Mouse (Mus musculus) liver, embryonic 15.5 days (tissue): ENCODE data around the gene Ifi206. TPM values are rescaled to one million over a fixed set of nuclear protein-coding genes. Genes with fewer than 3 reads are reported as not detected.

ENCODE experiments used
- ATAC-seq: fragments of 200-750 bp; cut with Nextera tagmentation; 2 replicates; pipeline ENCODE4 v1.8.0; 2017; ENCODE audit warnings: moderate number of reproducible peaks, mild to moderate bottlenecking, moderate library complexity; ENCODE audit not compliant: insufficient read depth
- H3K27ac ChIP-seq: fragments of 300-500 bp; sonication (generic); replicated peaks from 2 replicates; pipeline ENCODE4 v1.5.1; 2015; ENCODE audit warnings: mild to moderate bottlenecking, inconsistent platforms
- H3K27me3 ChIP-seq: fragments of 300-500 bp; sonication (generic); 2 replicates; pipeline ENCODE4 v1.6.1; 2015; ENCODE audit warnings: mild to moderate bottlenecking, inconsistent platforms
- H3K36me3 ChIP-seq: fragments of 300-500 bp; sonication (generic); replicated peaks from 2 replicates; pipeline ENCODE4 v1.6.1; 2015; ENCODE audit warnings: moderate library complexity, mild to moderate bottlenecking, inconsistent platforms
- H3K4me1 ChIP-seq: fragments of 300-500 bp; sonication (generic); replicated peaks from 2 replicates; pipeline ENCODE4 v1.6.1; 2015; ENCODE audit warnings: inconsistent platforms
- H3K4me2 ChIP-seq: fragments of 300-500 bp; sonication (generic); 2 replicates; pipeline ENCODE4 v1.6.1; 2015; ENCODE audit warnings: moderate library complexity, mild to moderate bottlenecking, inconsistent platforms
- H3K4me3 ChIP-seq: fragments of 300-500 bp; sonication (generic); replicated peaks from 2 replicates; pipeline ENCODE4 v1.5.1; 2015; ENCODE audit warnings: mild to moderate bottlenecking, inconsistent platforms
- H3K9ac ChIP-seq: fragments of 300-500 bp; sonication (generic); 2 replicates; pipeline ENCODE4 v1.6.1; 2015; ENCODE audit warnings: moderate library complexity, mild to moderate bottlenecking, inconsistent platforms
- H3K9me3 ChIP-seq: fragments of 300-500 bp; sonication (generic); replicated peaks from 2 replicates; pipeline ENCODE4 v1.6.1; 2016; ENCODE audit warnings: inconsistent platforms
- WGBS: fragments of 180-500 bp; shearing (Covaris S2); methylation state at CpG from one replicate; pipeline ENCODE4 v1.1.7; 2015; ENCODE audit warnings: mixed read lengths; ENCODE audit not compliant: insufficient replicate concordance; 5-methylcytosine and 5-hydroxymethylcytosine counted together
- polyA plus RNA-seq: library from polyadenylated mRNA; unstranded; fragments of >200 nt; fragmentation: Nextera tagmentation; extraction: Ambion mirVana; gene quantifications from 2 replicates; pipeline ENCODE4 v1.2.1, GENCODE M21; 2015

The Ifi206 gene
- polyA plus RNA-seq, 1 experiment from 2014 or later, result 0.10 TPM

GRCm38 (mm10) chr1:173447067-173447466, 43.8 kb downstream of the Ifi206 start:
- no peak for ATAC-seq
- H3K4me3 ChIP-seq, result no peak overlapping the region
- H3K27me3 ChIP-seq, result no peaks in the 10 kb centered on the region
- H3K4me2 ChIP-seq, result no peak overlapping the region
- 40% methylated on average over 4 of the region's 4 CpGs for WGBS
- H3K9me3 ChIP-seq, result no peaks in the 10 kb centered on the region
- H3K27ac ChIP-seq, result no peak overlapping the region
- H3K9ac ChIP-seq, result no peak overlapping the region
- H3K36me3 ChIP-seq, result no peaks in the 10 kb centered on the region
- H3K4me1 ChIP-seq, result no peaks in the 10 kb centered on the region

GRCm38 (mm10) chr1:173443061-173443460, 47.8 kb downstream of the Ifi206 start:
- Histone ChIP-seq H3K4me2 (no peak overlapping the region), H3K27me3 (no peaks in the 10 kb centered on the region), H3K9me3 (no peaks in the 10 kb centered on the region), H3K27ac (no peak overlapping the region), H3K9ac (no peak overlapping the region), H3K36me3 (no peaks in the 10 kb centered on the region), H3K4me1 (no peaks in the 10 kb centered on the region; the same call in 1 of the 2 replicates), H3K4me3 (no peak overlapping the region)
- ATAC-seq, result no peak
- WGBS, result 71% methylated on average over 1 of the region's 1 CpGs

- no peaks in the 10 kb centered on the region for H3K36me3 ChIP-seq
- H3K27me3 ChIP-seq, result no peaks in the 10 kb centered on the region
- no peak overlapping the region for H3K9ac ChIP-seq
- ATAC-seq, result no peak
- H3K4me1 ChIP-seq, result no peaks in the 10 kb centered on the region; the same call in 1 of the 2 replicates
- no peak overlapping the region for H3K4me3 ChIP-seq
- 7% methylated on average over 4 of the region's 4 CpGs for WGBS
- H3K4me2 ChIP-seq, result no peak overlapping the region
- no peaks in the 10 kb centered on the region for H3K9me3 ChIP-seq
- no peak overlapping the region for H3K27ac ChIP-seq
Observed at GRCm38 (mm10) chr1:173441210-173441609, 49.6 kb downstream of the Ifi206 start.

GRCm38 (mm10) chr1:173440681-173441080, 50.2 kb downstream of the Ifi206 start:
- no peak for ATAC-seq
- Histone ChIP-seq H3K9me3 (no peaks in the 10 kb centered on the region), H3K27ac (no peak overlapping the region), H3K9ac (no peak overlapping the region), H3K4me2 (no peak overlapping the region), H3K36me3 (no peaks in the 10 kb centered on the region), H3K4me1 (no peaks in the 10 kb centered on the region; the same call in 1 of the 2 replicates), H3K4me3 (no peak overlapping the region), H3K27me3 (no peaks in the 10 kb centered on the region)
- 6% methylated on average over 1 of the region's 1 CpGs for WGBS

- Histone ChIP-seq H3K9ac (no peak overlapping the region), H3K4me3 (no peak overlapping the region), H3K27me3 (no peaks in the 10 kb centered on the region), H3K4me1 (no peaks in the 10 kb centered on the region; the same call in 1 of the 2 replicates), H3K27ac (no peak overlapping the region), H3K36me3 (no peaks in the 10 kb centered on the region), H3K4me2 (no peak overlapping the region), H3K9me3 (no peaks in the 10 kb centered on the region)
- WGBS, result 39% methylated on average over 6 of the region's 6 CpGs
- ATAC-seq, result no peak
Observed at GRCm38 (mm10) chr1:173437161-173437953, 53.5 kb downstream of the Ifi206 start.

GRCm38 (mm10) chr1:173432411-173432810, 58.4 kb downstream of the Ifi206 start:
- no peak for ATAC-seq
- 61% methylated on average over 2 of the region's 2 CpGs for WGBS
- H3K4me2 ChIP-seq, result no peak overlapping the region
- no peaks in the 10 kb centered on the region for H3K9me3 ChIP-seq
- H3K4me1 ChIP-seq, result no peaks in the 10 kb centered on the region
- no peak overlapping the region for H3K4me3 ChIP-seq
- no peaks in the 10 kb centered on the region for H3K36me3 ChIP-seq
- H3K9ac ChIP-seq, result no peak overlapping the region
- H3K27me3 ChIP-seq, result no peaks in the 10 kb centered on the region
- H3K27ac ChIP-seq, result no peak overlapping the region

GRCm38 (mm10) chr1:173429995-173430699, 60.7 kb downstream of the Ifi206 start:
- no peaks in the 10 kb centered on the region for H3K27me3 ChIP-seq
- H3K9ac ChIP-seq, result no peak overlapping the region
- no peak for ATAC-seq
- no peak overlapping the region for H3K4me2 ChIP-seq
- no peak overlapping the region for H3K27ac ChIP-seq
- H3K9me3 ChIP-seq, result no peaks in the 10 kb centered on the region
- 65% methylated on average over 5 of the region's 5 CpGs for WGBS
- H3K36me3 ChIP-seq, result no peaks in the 10 kb centered on the region
- H3K4me3 ChIP-seq, result no peak overlapping the region
- peaks cover 5% of the 10 kb centered on the region; the same call in 1 of the 2 replicates for H3K4me1 ChIP-seq

- H3K27me3 ChIP-seq, result no peaks in the 10 kb centered on the region
- no peak; the same call in 1 of the 2 replicates for ATAC-seq
- no peak overlapping the region for H3K9ac ChIP-seq
- no peaks in the 10 kb centered on the region for H3K9me3 ChIP-seq
- WGBS, result 66% methylated on average over 8 of the region's 8 CpGs
- H3K4me3 ChIP-seq, result no peak overlapping the region
- no peak overlapping the region for H3K4me2 ChIP-seq
- H3K36me3 ChIP-seq, result no peaks in the 10 kb centered on the region
- peaks cover 5% of the 10 kb centered on the region; the same call in 1 of the 2 replicates for H3K4me1 ChIP-seq
- H3K27ac ChIP-seq, result no peak overlapping the region
Observed at GRCm38 (mm10) chr1:173427385-173427784, 63.5 kb downstream of the Ifi206 start.

GRCm38 (mm10) chr1:173426345-173426744, 64.5 kb downstream of the Ifi206 start:
- Histone ChIP-seq H3K4me3 (no peak overlapping the region), H3K4me1 (peaks cover 5% of the 10 kb centered on the region; the same call in 1 of the 2 replicates), H3K27me3 (no peaks in the 10 kb centered on the region), H3K9ac (no peak overlapping the region), H3K36me3 (no peaks in the 10 kb centered on the region), H3K4me2 (no peak overlapping the region), H3K27ac (no peak overlapping the region), H3K9me3 (no peaks in the 10 kb centered on the region)
- 46% methylated on average over 2 of the region's 2 CpGs for WGBS
- ATAC-seq, result no peak

GRCm38 (mm10) chr1:173420374-173420773, 70.5 kb downstream of the Ifi206 start:
- no peaks in the 10 kb centered on the region for H3K27me3 ChIP-seq
- H3K4me3 ChIP-seq, result no peak overlapping the region
- ATAC-seq, result no peak
- no peaks in the 10 kb centered on the region for H3K36me3 ChIP-seq
- H3K9me3 ChIP-seq, result no peaks in the 10 kb centered on the region
- H3K4me1 ChIP-seq, result no peaks in the 10 kb centered on the region
- H3K4me2 ChIP-seq, result no peak overlapping the region
- no peak overlapping the region for H3K27ac ChIP-seq
- H3K9ac ChIP-seq, result no peak overlapping the region
- WGBS, result 18% methylated on average over 6 of the region's 6 CpGs

GRCm38 (mm10) chr1:173418936-173419621, 71.8 kb downstream of the Ifi206 start:
- Histone ChIP-seq H3K9me3 (no peaks in the 10 kb centered on the region), H3K27me3 (no peaks in the 10 kb centered on the region), H3K4me3 (no peak overlapping the region), H3K27ac (0 out of 2 replicates have a peak overlapping the region, but pooled peaks have one; percentile 24), H3K36me3 (no peaks in the 10 kb centered on the region), H3K4me2 (no peak overlapping the region), H3K9ac (no peak overlapping the region), H3K4me1 (no peaks in the 10 kb centered on the region)
- 66% methylated on average over 1 of the region's 1 CpGs for WGBS
- ATAC-seq, result peak; percentile 86
